Mouse (Mus musculus): ENCODE results near the gene Rif1. TPM values are rescaled to one million over a fixed set of nuclear protein-coding genes. Genes with fewer than 3 reads are reported as not detected.

The Rif1 gene
- polyA plus RNA-seq (2014; fragmentation: Illumina TruSeq; extraction: RNeasy Lipid Tissue Mini Kit (QIAGEN cat#74804)), result 132 TPM

DNA sequence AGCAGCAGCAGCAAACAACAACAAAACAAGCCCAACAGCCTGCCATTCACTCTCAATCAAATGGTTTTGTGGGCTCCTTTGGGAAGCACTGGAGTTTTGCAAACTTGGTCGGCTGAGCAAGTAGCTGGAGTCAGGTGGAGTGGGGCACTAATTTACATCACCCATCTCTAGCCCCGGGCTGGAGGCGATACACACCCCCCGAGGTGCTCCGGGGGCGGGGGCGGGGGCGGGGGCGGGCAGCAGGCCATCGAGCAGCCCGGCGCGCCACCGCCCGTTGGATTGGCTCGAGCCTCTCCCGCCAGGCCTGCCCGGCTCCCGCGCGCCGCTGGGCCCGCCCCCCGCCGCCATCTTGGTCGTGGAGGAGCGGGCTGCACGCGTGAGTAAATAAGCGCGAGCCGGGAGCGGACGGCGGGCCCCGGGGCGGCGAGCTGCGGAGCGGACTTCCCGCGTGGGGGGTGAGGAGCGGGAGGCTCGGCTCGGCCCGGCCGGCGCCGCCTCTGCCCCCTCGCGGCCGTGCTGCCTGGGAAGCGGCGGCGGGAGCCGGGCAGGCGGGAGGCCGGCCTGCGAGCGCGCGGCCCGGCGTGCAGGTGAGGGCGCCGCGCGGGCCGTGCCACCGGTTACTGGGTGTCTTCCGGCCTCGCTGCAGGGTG is at the start of gene Rif1:
Rif1 (plus strand) TSS at position 342 of the 650 bp plus-strand sequence.

DNA sequence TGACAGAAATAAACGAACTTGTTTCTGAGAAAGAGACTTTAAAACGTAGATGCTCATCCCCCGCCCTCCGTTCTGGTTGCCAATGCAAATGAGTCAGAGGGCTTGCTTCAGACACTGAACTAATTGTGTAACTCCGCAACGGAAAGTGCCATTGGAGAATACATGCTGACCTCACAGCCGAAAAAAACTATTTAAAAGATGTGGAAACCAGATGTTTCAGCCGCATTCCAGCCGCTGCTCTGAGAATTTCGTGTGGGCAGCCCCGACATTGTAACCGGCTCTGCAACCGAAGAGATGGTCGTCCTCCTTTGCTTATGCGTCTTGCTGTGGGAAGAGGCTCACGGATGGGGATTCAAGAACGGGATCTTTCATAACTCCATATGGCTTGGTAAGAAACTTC is 34.8 kb upstream of the Rif1 start, which contains the start of gene Tnfaip6:
Tnfaip6 (plus strand) TSS at position 128 of the 400 bp plus-strand sequence.

Other genes with a start within 250 kb of the Rif1 start
- gene Rbm43, start 137.7 kb upstream of the Rif1 start, polyA plus RNA-seq (2014; fragmentation: Illumina TruSeq; extraction: RNeasy Lipid Tissue Mini Kit (QIAGEN cat#74804)), result 50.7 TPM
- gene Nmi, start 99.3 kb upstream of the Rif1 start, polyA plus RNA-seq (2014; fragmentation: Illumina TruSeq; extraction: RNeasy Lipid Tissue Mini Kit (QIAGEN cat#74804)), result 39.1 TPM
- 1.1 TPM for gene Tnfaip6, start 34.8 kb upstream of the Rif1 start, polyA plus RNA-seq (2014; fragmentation: Illumina TruSeq; extraction: RNeasy Lipid Tissue Mini Kit (QIAGEN cat#74804))